Mouse (Mus musculus): ENCODE data around the gene Deaf1.

The Deaf1 gene

DNA sequence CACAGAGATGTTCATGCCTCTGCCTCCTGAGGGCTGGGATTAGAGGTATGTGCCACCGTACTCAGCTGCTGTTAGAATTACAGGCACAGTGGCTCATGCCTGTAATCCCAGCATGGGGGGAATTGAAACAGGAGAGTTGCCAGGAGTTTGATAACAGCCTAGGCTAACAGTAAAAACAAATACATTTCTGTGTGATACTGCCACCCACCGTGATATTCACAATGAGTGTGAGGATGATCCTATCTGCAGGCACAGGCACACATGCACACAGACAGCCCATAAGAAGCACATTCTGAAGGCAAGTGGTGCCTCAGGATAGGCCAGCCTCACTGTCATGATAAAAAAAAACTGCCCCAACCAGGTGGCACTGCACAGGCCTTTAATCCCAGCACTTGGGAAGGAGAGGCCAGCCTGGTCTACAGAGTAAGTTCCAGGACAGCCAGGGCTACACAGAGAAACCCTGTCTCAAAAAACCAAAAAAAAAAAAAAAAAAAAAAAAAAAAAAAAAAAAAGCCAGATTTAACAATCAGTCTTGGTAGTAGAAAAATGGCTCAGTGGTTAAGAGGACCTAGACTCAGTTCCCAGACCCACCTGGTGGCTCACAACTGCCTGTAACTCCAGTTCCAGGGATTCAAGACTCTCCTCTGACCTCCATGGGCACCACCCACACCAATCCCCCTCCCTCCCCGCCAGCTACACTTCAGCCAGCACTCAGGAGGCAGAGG is 29.4 kb downstream of the Deaf1 start:
- in situ Hi-C loops (cut with MboI, MseI): no loop called here

DNA sequence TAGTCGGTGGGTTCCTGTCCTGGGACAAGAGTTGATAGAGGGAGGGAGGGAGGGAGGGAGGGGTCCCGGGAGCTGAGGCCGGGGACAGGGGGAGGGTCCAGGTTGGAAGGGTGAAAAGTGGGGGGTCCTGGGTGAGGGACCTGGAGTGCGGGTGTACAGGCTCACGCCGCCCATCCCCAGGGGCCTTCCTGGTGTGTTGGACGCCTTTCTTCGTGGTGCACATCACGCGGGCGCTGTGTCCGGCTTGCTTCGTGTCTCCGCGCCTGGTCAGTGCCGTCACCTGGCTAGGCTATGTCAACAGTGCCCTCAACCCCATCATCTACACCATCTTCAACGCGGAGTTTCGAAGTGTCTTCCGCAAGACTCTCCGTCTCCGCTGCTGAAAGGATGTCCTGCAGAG is 33.0 kb downstream of the Deaf1 start:
- in situ Hi-C loops (cut with MboI, MseI): no loop called here

DNA sequence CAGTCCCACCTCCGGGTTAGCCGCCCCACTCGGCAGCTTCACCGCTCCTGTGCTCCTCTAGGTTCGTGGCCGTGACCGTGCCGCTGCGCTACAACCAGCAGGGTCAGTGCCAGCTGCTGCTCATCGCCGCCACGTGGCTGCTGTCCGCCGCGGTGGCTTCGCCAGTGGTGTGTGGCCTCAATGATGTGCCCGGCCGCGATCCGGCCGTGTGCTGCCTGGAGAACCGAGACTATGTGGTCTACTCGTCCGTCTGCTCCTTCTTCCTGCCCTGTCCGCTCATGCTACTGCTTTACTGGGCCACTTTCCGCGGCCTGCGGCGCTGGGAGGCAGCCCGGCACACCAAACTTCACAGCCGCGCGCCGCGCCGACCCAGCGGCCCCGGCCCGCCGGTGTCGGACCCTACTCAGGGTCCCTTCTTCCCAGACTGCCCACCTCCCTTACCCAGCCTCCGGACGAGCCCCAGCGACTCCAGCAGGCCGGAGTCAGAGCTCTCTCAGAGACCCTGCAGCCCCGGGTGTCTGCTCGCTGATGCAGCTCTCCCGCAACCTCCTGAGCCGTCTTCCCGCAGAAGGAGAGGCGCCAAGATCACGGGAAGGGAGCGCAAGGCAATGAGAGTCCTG is 33.5 kb downstream of the Deaf1 start:
- in situ Hi-C loops (cut with MboI, MseI): no loop called here

DNA sequence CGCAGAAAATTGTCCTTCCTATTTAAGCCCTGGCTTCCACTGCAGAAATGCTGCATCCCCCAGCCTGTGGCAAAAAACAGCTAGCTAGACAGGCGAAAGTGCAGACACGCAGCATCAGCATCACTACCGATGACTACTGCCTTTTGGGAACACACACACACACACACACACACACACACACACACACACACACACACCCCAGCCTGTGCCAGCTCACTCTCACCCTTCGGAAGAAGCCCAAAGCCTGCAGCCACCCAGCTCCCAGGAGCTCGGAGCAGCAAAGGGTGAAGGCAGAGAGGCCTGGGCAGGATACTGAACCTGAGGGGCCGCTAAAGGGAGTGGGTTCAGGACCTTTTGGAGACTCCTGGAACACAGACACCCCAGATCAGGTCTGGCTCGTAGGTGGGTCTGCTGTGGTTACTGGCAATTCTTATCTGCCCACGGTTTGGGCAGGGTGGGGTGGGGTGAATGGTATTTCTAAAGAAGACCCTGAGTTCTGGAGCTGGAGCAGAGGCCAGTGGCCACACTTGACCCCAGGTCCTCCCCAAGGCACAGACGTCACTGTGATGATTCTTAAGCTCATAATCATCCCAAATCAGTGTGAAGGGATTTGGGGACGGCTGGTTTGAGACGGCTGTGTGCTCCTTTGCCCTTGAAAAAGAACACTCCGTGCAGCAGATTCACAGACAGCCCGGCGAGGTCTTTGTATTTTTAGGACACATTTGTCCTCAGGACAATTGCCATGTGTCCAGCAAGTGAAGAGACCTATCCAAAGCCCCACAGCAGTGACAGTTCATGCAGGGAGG is 34.7 kb downstream of the Deaf1 start:
- in situ Hi-C loops (cut with MboI, MseI): no loop called here

DNA sequence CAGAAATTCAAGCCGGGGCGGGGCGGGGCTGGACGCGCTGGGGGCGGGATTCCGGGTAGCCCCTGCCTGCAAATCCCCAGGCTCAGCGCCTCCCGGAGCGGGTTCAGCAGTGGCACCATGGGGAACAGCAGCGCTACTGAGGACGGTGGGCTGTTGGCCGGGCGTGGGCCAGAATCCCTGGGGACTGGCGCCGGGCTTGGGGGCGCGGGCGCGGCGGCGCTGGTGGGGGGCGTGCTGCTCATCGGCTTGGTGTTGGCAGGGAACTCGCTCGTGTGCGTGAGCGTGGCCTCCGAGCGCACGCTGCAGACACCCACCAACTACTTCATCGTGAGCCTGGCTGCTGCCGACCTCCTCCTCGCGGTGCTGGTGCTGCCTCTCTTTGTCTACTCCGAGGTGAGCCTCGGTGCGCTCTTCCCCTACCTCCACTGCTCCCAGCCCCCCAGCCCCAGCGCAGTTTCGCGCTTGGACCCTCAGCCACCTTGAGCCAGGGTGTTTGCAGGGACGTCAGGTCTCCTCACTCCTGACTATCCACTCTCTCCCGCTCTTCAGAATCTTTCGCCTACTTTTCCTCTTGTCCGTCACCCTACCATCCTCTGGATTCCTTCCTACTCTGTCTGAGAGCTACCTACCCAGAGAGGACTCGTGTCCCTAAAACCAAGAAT is 35.4 kb downstream of the Deaf1 start, which contains the start of gene Drd4:
Drd4 (plus strand) TSS at position 86 of the 662 bp plus-strand sequence.
- in situ Hi-C loops (cut with MboI, MseI): no loop called here

DNA sequence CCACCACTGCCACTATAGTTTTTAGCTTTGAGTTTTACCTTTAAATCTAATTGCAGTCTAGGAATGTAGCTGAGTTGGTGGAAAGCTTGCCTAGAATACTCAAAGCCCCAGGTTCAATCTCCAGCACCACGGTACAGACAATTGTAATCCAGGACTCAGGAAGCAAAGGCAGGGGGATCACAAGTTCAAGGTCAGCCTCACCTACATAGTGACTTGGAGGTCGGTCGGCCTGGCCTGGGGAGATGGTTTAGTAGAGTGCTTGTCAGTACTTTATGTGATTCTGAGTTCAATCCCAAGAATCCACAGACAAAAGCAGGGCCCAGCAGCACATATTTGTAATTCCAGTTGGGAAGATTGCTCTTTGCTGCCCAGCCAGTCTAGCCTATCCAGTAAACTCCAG is 39.4 kb downstream of the Deaf1 start:
- in situ Hi-C loops (cut with MboI, MseI): no loop called here

DNA sequence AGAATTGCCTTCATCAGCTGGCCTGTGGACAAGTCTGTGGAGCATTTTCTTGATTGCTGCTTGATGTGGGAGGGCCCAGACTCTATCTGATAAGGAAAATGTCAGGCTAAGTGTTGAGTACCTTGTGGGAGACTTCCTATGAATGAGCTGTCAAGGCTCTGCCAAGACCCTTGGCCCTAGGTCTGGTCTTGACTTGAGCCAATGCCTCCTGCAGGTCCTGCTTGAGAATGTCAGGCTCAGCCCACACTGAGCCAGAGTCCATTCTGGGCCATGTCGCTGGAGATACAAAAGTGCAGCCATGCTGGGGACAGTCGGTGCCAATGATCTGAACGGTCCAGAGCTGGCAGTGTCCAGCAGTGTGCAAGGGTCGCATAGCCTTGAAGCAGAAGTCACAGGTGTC is 44.7 kb downstream of the Deaf1 start:
- in situ Hi-C loops (cut with MboI, MseI): no loop called here

DNA sequence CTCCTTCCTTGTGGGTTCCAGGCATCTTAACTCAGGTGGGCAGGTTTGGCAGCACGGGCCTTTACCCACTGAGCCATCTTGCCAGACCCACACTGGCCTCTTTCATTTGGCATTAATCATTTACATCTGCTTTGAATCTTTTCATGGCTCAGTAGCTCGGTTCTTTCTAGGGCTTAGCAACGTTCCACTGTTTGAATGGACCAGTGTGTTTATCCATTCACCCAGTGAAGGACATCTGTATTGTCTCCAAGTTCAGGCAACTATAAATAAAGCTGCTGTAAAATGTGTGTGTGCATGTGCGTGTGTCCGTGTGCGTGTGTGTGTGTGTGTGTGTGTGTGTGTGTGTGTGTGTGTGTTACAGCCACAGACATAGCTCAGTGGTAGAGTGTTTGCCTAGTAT is 46.0 kb downstream of the Deaf1 start:
- in situ Hi-C loops (cut with MboI, MseI): no loop called here

DNA sequence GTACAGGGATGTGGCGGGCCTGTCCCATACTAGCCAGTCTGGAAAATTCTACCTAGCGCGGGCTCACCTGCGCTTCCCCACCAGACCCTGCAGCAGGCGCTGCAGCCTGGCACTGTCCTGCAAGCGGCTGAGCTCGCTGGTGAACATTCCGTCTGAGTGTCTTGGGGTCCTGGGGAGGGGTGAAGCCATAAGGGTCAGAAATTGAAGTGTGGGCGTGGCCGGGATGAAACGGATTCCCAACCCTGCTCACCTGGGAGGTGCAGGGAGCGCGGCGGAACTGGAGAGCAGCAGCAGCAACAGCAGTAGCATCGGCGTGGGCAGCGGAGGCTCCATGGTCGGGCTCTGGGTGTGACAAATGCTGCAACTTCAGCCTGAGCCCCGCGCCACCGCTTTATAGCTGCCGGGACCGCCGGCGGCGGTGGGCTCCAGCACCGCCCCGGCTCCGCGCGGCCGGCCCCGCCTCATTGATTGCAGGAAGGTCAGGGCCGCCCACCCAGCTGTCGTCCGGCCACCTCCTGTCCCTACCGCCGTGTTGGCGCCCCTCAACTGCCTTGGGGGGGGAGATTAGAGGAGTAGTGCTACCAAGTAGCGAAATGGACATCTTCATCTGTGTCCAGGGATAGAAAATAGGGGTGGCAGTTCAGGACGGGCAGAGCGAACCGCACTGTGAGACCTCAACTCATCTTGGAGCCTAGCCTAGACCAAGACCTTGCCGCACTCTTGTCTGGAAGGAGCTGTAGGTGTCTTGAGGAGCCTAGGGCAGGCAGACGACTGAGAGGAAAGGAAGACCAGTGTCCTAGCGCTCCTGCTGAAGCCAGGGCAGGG is 48.5 kb downstream of the Deaf1 start, which contains the start of gene Sct:
Sct (minus strand) TSS at position 368 of the 825 bp plus-strand sequence.
- in situ Hi-C loops (cut with MboI, MseI): no loop called here

DNA sequence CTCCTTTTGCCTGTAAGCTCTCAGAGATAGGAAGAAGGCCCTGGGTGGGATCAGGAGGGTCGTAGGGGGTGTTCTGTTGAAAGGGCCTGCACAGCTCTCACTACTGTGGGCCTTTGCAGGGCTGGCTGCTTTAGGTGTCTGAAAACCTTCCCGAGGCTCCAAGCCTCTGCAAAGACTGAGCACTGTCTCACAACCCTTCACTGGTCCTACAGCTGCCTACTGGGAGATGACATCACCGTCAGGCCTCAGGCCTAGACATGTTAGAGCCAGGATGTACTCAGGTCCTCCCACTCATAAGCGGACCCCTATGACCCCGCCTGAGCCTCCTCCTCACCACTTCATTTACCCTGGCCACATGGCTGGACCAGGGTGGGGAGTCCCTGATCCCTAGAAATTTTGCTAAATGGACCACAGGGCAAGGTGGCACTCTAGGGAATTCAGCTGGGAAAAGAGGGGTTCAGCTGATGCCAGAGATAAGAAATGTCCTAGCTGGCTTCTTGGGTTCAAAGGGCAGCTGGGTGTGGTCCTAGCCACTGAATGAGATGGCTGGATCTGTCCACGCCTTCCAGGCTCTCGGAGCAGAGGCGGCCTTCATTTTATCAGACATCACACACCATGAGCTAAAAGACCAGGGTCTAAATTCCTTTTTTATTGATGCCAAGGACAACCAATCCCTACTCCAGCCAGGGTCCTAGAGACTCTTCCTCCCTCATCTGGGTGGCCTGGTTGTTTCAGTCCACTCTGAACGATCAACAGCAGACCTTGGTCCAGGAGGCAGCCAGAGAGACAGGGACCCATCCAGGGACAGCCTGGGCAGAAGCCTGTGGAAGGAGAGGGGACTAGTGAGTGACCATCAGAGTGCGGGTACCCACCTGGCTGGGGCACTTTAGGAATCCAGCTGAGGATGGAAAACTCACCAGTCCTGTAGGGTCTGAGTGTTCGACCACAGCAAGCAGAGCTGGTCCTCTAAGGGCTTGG is 49.5 kb downstream of the Deaf1 start:
- in situ Hi-C loops (cut with MboI, MseI): no loop called here

DNA sequence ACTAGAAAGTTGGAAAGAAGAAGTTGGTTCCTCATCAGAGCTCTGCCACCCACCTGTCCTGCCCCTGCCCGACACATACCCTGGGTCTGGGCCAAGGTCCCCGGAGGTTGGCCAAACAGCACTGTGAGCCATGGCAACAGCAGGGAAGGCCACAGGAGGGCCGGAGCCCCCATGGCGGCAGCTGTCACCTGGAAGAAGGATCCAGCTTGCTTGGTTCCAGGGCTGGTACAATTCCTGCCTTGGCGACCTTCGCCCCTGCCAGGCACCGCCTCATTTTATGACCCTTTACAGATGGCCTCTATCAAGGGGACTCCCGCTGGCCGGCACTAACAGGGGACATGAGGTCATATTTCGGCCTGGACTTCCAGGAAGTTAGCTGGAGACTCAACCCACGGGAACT is 50.9 kb downstream of the Deaf1 start, which contains the start of gene Cdhr5:
Cdhr5 (minus strand) TSS at position 241 of the 400 bp plus-strand sequence.
- in situ Hi-C loops (cut with MboI, MseI): no loop called here

DNA sequence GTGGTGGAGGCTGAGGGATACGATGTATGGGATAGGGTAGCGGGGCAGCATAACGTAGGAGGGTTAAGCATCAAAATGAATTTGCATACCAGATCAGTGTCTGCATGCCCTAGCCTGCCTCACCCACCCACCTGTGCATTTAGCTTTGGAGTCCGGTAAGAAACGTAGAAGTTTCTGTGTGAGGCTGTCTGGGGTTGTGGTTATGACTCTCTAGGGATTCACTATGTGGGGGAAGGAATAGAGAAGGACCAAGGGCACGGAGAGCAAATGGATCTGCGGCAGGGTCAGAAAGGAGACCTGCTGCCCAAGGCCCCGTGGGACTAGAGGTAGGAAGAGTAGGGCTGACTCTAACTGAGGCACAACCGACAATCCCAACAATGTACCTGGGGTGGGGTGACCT is 52.1 kb downstream of the Deaf1 start:
- in situ Hi-C loops (cut with MboI, MseI): no loop called here

DNA sequence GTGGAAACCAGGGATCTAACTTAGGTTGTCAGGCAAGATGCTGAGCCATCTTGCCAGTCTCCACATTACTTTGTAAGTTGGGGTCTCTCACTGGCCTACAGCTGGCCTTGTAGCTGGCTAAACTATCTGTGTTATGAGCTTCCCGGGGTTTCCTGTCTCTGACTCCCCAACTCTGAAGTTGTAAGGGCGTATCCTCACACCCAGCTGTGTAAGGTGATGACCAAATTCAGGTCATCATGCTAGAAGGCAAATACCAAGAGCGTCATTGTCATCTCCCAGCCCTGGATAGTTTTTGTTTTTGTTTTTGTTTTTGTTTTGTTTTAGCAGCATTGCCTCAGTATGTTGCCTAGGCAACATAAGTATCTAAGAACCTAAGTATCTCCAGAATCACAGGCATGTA is 56.9 kb downstream of the Deaf1 start:
- in situ Hi-C loops (cut with MboI, MseI): no loop called here

DNA sequence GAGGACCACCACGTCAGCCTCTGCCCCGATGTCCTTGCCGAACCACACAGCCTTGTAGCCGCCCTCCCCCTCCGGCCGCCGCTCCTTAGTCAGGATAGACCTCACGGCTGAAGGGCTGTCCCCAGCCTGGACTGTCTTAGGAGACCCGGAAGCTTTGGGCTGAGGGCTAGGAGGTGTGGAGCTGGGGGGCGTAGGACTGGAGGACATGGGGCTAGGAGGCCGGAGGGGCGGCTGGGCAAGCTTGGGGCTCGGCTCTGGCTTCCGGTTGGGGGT is 58.3 kb downstream of the Deaf1 start:
- in situ Hi-C loops (cut with MboI, MseI): no loop called here

DNA sequence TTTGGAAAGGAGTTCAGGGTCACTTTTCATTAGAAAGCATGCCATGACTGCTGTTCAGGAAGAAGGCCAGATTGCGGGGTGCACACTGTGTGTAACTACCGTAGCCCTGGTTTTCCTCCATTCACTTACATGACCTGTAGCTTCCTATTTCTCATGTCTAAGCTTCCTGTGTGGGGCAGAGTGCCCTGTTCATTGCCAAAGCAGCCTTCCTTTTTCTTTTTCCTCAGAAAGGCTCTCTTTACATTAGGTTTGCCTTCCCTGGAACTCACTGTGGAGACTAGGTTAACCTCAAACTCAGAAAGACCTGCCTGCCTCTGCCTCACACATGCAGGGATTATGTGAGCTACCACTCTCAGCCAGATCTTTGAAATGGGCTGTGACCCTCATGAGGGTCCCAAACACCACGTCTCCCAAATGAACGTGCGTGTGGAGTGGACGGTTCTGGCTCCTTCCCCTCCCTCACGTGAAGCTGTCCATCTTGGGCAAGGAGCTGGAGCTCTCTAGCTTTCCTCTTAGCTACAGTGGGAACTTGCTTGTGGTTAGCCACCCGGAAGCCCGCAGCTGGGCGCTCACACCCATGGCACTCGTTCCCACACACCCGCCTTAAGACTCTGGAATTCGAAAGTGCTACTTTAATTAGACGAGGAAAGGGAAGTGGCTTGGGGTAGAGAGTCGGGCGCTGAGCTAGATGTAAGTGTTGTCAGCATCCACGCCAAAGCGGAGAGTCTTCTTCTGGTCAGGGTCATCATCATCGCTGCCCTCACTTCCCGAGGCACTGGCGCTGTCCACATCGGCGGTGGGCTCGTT is 58.8 kb downstream of the Deaf1 start:
- in situ Hi-C loops (cut with MboI, MseI): no loop called here

DNA sequence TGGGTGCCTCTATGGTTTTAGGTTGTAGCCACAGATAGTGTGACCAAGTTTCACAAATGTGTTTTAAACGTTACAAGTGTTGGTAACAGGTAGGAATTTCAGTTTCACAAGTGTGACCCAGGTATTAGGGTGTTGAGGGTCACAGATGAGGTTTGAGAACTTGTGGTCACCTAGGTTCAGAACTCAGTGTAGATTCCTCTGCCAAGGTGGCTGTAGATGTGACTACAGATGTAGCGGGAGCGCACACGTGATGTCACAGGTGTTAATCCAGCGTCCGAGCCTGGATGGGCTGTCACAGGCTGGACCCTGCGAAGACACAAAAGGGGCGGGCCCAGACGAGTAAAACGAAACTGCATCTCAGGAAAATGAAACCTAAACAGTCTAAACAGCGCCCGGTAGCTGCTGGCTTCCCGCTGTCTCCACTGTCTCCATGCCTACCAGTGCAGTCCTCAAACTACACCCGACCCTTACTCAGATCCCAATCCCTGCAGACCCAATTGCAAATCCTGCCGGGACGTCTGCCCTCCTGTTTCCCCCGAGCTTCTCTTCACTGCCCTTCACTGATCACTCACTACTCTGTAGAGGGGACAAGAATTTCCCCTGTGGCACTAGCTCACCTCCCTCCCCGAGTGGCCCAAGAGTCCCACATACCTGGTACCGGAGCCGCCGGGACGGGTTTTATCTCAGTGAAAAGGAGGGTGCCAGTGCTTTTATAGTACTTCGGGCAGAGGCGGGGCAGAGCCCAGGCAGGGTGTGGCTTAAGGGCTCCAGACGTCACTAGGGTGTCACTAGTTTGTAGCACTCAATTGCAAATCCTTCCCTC is 61.5 kb downstream of the Deaf1 start, which contains the start of gene Irf7:
Irf7 (minus strand) TSS at position 743 of the 823 bp plus-strand sequence.
- in situ Hi-C loops (cut with MboI, MseI): no loop called here

DNA sequence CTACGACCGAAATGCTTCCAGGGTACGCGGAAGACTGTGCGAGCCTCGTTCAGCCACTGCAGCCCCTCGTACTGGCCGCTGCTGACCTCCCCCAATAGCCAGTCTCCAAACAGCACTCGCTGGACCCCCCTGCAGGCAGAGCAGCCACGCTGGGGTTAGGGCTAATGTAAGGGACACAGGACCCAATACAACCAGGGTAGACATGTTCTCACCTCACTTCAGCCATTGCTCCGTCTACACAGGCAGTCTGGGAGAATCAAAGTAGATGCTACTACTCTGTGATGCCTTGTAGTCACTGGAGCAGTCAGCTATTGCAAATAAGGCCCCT is 62.1 kb downstream of the Deaf1 start:
- in situ Hi-C loops (cut with MboI, MseI): no loop called here

DNA sequence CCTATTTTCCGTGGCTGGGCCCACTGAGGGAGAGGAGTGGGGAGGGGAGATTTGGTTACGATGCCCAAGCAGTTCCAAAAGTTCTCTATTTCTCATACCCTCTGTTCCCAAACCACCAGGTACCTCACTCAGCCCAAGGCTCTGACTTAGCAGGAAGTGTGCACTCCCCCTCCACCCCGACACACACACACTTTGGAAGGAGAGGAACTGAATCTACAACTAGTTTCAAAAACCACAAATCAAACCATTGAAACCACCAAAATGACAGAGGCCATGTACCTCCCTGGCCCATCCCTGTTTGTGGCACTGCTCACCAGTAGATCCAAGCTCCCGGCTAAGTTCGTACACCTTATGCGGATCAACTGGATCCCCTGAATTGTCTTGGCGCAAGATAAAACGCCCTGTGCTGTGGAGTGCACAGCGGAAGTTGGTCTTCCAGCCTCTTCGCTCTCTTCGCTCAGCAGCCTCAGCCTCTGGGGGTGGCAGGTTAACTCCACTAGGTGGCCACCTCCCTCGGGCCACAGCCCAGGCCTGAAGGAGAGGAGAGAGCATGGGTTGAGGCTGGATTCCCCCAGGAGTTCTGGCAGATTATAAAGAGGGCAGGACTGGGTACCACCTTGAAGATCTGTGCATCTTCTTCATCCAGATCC is 62.6 kb downstream of the Deaf1 start:
- in situ Hi-C loops (cut with MboI, MseI): no loop called here

All from T-helper 1 cell (primary cell).